Mouse (Mus musculus) monocyte, adult 5-6 weeks (primary cell): ENCODE results near the gene Gm13030. TPM values are rescaled to one million over a fixed set of nuclear protein-coding genes. Genes with fewer than 3 reads are reported as not detected.
"Not testable (repeated sequence)": the region's sequence is repeated elsewhere in the genome, so short reads cannot be mapped to it uniquely, and the experiment has no call there.

Source experiments
- ATAC-seq: fragments of 153-309, 156-312 bp; replicated peaks from 2 replicates; pipeline ENCODE4 v1.8.0; 2017; ENCODE audit warnings: mild to moderate bottlenecking; ENCODE audit not compliant: low TSS enrichment, insufficient number of reproducible peaks, severe bottlenecking, poor library complexity, low FRiP score
- total RNA-seq: library from RNA; stranded (forward); fragments of 200-1000, 200-491, 200-594 nt; gene quantifications from 3 replicates; pipeline ENCODE4 v1.2.3, GENCODE M21; 2017

The Gm13030 gene
- total RNA-seq, 1 experiment from 2014 or later = not detected

GRCm38 (mm10) chr4:138824161-138824560 is 49.6 kb downstream of the Gm13030 start:
- ATAC-seq = not testable (repeated sequence)

- no peak for ATAC-seq
These were observed 52.7 kb downstream of the Gm13030 start for GRCm38 (mm10) chr4:138821036-138821435.

Other genes starting within 250 kb of the Gm13030 start
- not detected in 3 replicates for gene Vwa5b1, start 238.1 kb downstream of the Gm13030 start, total RNA-seq
- gene Pla2g2c, start 149.2 kb downstream of the Gm13030 start, total RNA-seq = not detected in 3 replicates
- gene Ubxn10, start 136.8 kb downstream of the Gm13030 start, total RNA-seq = not detected in 3 replicates
- gene Pla2g2f, start 116.3 kb downstream of the Gm13030 start, total RNA-seq = not detected in 3 replicates
- not detected in 3 replicates for gene Pla2g2d, start 98.2 kb downstream of the Gm13030 start, total RNA-seq
- not detected in 3 replicates for gene Pla2g5, start 10.5 kb downstream of the Gm13030 start, total RNA-seq
- not detected in 3 replicates for gene Pla2g2e, start 4.0 kb upstream of the Gm13030 start, total RNA-seq
- gene Otud3, start 40.0 kb upstream of the Gm13030 start, total RNA-seq = 9.8 to 13.1 TPM (median 11.9 TPM) in 3 replicates
- gene Rnf186, start 93.1 kb upstream of the Gm13030 start, total RNA-seq = not detected in 3 replicates
- 16.7 to 26.4 TPM (median 19.0 TPM) in 3 replicates for gene Tmco4, start 98.9 kb upstream of the Gm13030 start, total RNA-seq
- not detected in 3 replicates for gene Htr6, start 201.6 kb upstream of the Gm13030 start, total RNA-seq
- 0.32 TPM in 1 of 3 replicates, not detected in the others for gene Nbl1, start 219.0 kb upstream of the Gm13030 start, total RNA-seq